Mouse (Mus musculus): ENCODE results near the gene Cend1.

GRCm38 (mm10) chr7:141420030-141420702 lies 9.1 kb downstream of the Cend1 start:
- TF ChIP-seq CTCF (IDR thresholded peaks at IDR 0.05; ENCODE audit: low read depth, low read length) (no peak), POLR2A (IDR thresholded peaks at IDR 0.05; ENCODE audit: extremely low read depth, insufficient read depth, low read length) (no peak)

All from liver, adult 2 months (tissue).